Mouse (Mus musculus): ENCODE data around the gene Nr2f1. TPM values are rescaled to one million over a fixed set of nuclear protein-coding genes. Genes with fewer than 3 reads are reported as not detected.
A peak's percentile ranks its signal among the peaks of the same experiment; 100 is the strongest.
"Not testable (repeated sequence)": the region's sequence is repeated elsewhere in the genome, so short reads cannot be mapped to it uniquely, and the experiment has no call there.

Nr2f1 gene
- total RNA-seq (2021), result 10 to 100 TPM; 21.5 to 24.1 TPM
- long read RNA-seq, experiment 1, partial matches to known transcripts, result 1 of 3 reads
- long read RNA-seq, experiment 1, other reads (novel, unspliced or antisense), result 1 of 3 reads
- long read RNA-seq, experiment 2, transcript Nr2f1-201 (3 exons, 3,207 nt), result major isoform, 9 of 14 reads
- long read RNA-seq, experiment 2, partial matches to known transcripts, result 4 of 14 reads
- long read RNA-seq, experiment 2, other reads (novel, unspliced or antisense), result 1 of 14 reads

- DNase-seq (ENCODE audit: low spot score in 2 of 2), result no peak
These were observed at the start of gene Nr2f1 for GRCm38 (mm10) chr13:78199642-78200160. Gene Nr2f1 (minus strand): TSS chr13:78199757.

DNA sequence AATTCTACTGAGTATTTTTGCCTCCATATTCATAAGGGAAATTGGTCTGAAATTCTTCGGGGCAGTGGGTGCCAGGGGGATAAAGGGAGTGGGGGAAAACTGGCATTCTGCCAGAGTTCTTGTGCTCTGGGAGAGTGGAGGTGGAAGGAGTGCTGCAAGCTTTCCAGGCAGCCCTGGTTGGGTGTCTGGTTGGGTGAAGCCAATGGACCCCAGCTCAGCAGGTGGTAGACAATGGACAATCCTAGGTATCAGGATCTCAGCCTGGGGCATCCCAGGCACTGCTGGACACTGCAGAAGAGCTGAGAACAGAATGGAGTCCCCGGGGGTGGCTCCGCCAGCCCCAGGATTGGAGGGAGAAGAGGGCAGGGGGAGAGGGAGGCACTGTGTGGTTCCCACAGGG lies 22.1 kb upstream of the Nr2f1 start:
- DNase-seq (ENCODE audit: low spot score in 2 of 2), result no peak

- DNase-seq (ENCODE audit: low spot score in 2 of 2), result not testable (repeated sequence)
These were observed 20.7 kb upstream of the Nr2f1 start for GRCm38 (mm10) chr13:78220238-78220637.

- no peak for DNase-seq (ENCODE audit: low spot score in 2 of 2)
These were observed 15.7 kb upstream of the Nr2f1 start for GRCm38 (mm10) chr13:78215223-78215622.

DNA sequence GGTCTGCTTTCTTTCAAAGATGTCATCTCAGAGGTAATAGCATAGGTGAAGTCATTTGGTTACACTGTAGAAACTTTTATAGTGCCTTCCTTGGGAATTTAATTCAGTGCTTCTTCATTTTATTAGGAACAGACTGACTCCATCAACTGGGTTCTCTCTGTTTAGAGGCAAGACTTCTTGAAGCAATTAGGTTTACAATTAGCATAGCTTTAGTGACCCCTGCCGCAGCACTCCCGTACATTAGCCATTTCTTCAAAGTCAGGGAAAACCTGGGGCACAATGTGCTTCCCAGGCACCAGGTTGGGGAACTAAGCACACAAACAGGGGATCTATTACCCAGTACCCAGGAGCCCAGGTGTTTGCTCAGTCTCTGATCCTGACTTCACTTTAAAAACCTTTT lies 13.6 kb upstream of the Nr2f1 start:
- DNase-seq (ENCODE audit: low spot score in 2 of 2), result no peak

GRCm38 (mm10) chr13:78212111-78212510 lies 12.6 kb upstream of the Nr2f1 start:
- no peak for DNase-seq (ENCODE audit: low spot score in 2 of 2)

- DNase-seq (ENCODE audit: low spot score in 2 of 2), result no peak
These were observed 11.9 kb upstream of the Nr2f1 start for GRCm38 (mm10) chr13:78211231-78212010.

DNA sequence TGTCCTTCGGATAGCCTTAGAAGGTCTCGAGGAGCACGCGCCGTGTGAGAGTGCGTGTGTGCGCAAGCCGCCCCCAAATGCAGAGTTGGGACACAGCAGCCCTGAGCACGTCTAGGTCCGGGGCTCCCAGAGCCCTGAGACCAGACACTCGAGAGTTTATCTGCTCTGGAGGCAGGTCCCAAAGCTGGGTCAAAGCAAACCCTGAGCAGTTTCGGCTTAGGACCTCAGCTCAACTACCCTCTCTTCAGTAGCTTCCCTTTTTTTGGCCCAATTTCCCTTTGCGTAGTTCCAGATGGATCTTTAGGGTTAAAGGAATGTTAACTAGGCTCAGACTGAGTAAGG lies 11.2 kb upstream of the Nr2f1 start:
- DNase-seq (ENCODE audit: low spot score in 2 of 2), result no peak

GRCm38 (mm10) chr13:78210029-78210747 lies 10.6 kb upstream of the Nr2f1 start:
- DNase-seq (ENCODE audit: low spot score in 2 of 2), result peak; percentile 45 to 55

DNA sequence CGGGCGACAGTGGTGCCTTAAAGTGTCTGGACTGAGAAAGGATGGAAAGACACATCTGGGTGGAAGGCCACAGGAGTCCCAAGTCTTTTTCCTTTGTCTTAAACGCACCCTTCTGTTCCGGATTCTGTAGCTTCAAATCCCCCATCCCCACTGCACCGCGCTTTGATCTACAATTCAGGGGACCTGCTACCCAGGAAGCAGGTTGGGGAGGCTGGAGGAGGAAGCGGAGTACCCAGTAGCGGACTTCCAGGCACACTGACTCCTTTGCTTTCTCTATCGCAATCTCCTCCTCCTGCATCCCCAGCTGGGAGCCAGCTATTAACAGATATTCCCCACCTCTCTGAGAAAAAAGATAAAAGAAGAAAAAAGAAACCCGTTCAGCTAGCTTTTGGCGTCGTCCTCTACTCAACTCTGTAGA lies 10.1 kb upstream of the Nr2f1 start:
- DNase-seq (ENCODE audit: low spot score in 2 of 2), result peak in 1 of 2 experiments; percentile 33

DNA sequence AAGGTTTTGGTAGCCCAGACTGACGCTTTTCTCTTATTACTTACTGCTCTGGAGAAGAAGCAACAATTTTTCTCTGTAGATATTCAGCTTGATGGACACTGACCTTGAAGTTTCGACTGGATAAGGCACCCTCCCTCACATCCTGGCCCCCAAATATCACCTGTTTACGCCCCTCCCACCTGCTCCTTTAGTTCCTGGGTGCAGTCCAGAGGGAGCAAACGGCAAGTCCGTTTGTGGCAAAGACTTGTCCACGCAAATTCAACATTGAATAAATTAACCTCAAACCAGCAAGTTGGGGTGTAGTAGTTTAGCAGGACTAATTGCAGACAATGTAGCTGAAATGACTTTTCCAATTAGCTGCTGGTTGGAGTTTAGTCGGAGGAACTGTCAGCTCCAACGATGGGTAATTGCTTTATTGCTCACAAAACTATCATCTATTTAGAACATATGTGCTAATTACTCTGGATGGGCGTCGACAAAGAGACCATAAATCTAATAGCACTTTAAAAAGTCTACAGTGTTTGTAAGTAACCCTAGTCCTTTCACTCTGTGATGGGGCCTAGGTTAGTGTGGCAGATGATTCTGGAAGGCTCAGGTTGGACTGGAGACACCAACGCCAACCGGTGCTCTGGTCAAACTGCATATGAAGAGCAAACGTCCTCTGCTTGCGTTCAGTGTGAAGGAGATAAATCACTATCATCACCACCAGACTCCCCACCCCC lies 9.3 kb upstream of the Nr2f1 start:
- no peak for DNase-seq (ENCODE audit: low spot score in 2 of 2)

- peak in 1 of 2 experiments; percentile 34 for DNase-seq (ENCODE audit: low spot score in 2 of 2)
These were observed 8.5 kb upstream of the Nr2f1 start for GRCm38 (mm10) chr13:78207796-78208645.

GRCm38 (mm10) chr13:78206891-78207430 lies 7.4 kb upstream of the Nr2f1 start:
- DNase-seq (ENCODE audit: low spot score in 2 of 2), result no peak

- DNase-seq (ENCODE audit: low spot score in 2 of 2), result no peak
These were observed 5.9 kb upstream of the Nr2f1 start for GRCm38 (mm10) chr13:78205426-78205825.

- peak; percentile 62 to 64 for DNase-seq (ENCODE audit: low spot score in 2 of 2)
These were observed 3.9 kb upstream of the Nr2f1 start for GRCm38 (mm10) chr13:78203348-78204061.

- DNase-seq (ENCODE audit: low spot score in 2 of 2), result peak; percentile 49 to 71
These were observed 3.2 kb upstream of the Nr2f1 start for GRCm38 (mm10) chr13:78202574-78203347.

DNA sequence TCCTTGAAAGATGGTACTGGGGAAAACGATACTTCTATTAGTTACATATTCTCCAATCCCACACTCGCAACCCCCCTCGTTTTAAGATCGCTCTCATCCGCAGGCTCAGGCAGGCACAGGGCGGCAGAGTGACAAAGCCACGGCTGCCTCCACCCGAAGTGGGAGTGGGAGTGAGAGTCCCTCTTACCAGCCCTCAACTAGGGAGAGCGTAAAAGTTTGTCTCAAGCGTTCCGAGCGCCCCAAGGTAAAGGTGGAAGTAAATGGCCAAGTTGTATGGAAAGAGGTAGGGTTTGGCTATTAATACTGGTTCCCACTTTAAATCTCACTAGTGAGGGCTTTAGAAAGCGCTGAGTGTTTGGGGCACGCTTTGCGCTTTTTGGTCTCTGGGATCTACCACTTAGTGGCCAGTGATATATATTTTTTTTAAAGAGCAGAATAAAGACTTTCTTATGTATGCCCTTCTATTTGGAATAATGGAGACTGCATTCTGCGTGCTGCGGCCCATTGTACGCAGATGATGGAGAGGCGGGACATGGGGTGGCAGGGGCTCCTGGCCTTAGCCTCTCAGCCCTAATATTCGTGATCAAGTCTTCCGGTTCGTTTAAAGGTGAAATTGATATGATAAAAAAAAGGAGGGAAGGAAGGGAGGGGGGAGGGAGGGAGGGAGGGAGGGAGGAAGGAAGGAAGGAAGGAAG lies 2.5 kb upstream of the Nr2f1 start:
- no peak for DNase-seq (ENCODE audit: low spot score in 2 of 2)
